Mouse (Mus musculus): ENCODE results near the gene Fars2. TPM values are rescaled to one million over a fixed set of nuclear protein-coding genes. Genes with fewer than 3 reads are reported as not detected.

Gene Fars2
- total and polyA plus RNA-seq, 2 experiments from 2014 or later = 30.3 to 30.6 TPM

GRCm38 (mm10) chr13:36383236-36383635 lies 266.0 kb downstream of the Fars2 start:
- ATAC-seq (ENCODE audit: low FRiP score) (no peak), DNase-seq (ENCODE audit: low spot score) (no peak)
- Histone ChIP-seq H3K27me3 (ENCODE audit: insufficient read depth, low read length) (no peaks in the 10 kb centered on the region), H3K4me3 (ENCODE audit: low read depth, low read length) (no peak overlapping the region), H3K27ac (ENCODE audit: low read depth, low read length) (no peak overlapping the region), H3K4me2 (ENCODE audit: low read depth, low read length, poor library complexity, severe bottlenecking) (no peak overlapping the region), H3K9me3 (ENCODE audit: low read length) (no peaks in the 10 kb centered on the region), H3K36me3 (ENCODE audit: insufficient read depth, low read length) (no peaks in the 10 kb centered on the region), H3K9ac (replicated peaks; ENCODE audit: low read length, poor library complexity, severe bottlenecking) (no peak overlapping the region), H3K4me1 (ENCODE audit: insufficient read depth, low read length) (no peaks in the 10 kb centered on the region)
- WGBS = 95% methylated on average over 2 of the region's 2 CpGs
- no peak for TF ChIP-seq CTCF (IDR thresholded peaks at IDR 0.05)

GRCm38 (mm10) chr13:36386074-36386473 lies 268.9 kb downstream of the Fars2 start:
- Histone ChIP-seq H3K9me3 (ENCODE audit: low read length) (no peaks in the 10 kb centered on the region), H3K4me1 (ENCODE audit: insufficient read depth, low read length) (no peaks in the 10 kb centered on the region), H3K4me2 (ENCODE audit: low read depth, low read length, poor library complexity, severe bottlenecking) (no peak overlapping the region), H3K4me3 (ENCODE audit: low read depth, low read length) (no peak overlapping the region), H3K27ac (ENCODE audit: low read depth, low read length) (no peak overlapping the region), H3K9ac (replicated peaks; ENCODE audit: low read length, poor library complexity, severe bottlenecking) (0 out of 2 replicates have a peak overlapping the region, but pooled peaks have one; percentile 19), H3K27me3 (ENCODE audit: insufficient read depth, low read length) (no peaks in the 10 kb centered on the region), H3K36me3 (ENCODE audit: insufficient read depth, low read length) (no peaks in the 10 kb centered on the region)
- no peak for ATAC-seq (ENCODE audit: low FRiP score)
- peak; percentile 36 for DNase-seq (ENCODE audit: low spot score)
- no peak for TF ChIP-seq CTCF (IDR thresholded peaks at IDR 0.05)
- 55% methylated on average over 5 of the region's 5 CpGs for WGBS

GRCm38 (mm10) chr13:36391936-36392335 lies 274.7 kb downstream of the Fars2 start:
- Histone ChIP-seq H3K27me3 (ENCODE audit: insufficient read depth, low read length) (no peaks in the 10 kb centered on the region), H3K4me3 (ENCODE audit: low read depth, low read length) (no peak overlapping the region), H3K4me1 (ENCODE audit: insufficient read depth, low read length) (no peaks in the 10 kb centered on the region), H3K36me3 (ENCODE audit: insufficient read depth, low read length) (no peaks in the 10 kb centered on the region), H3K27ac (ENCODE audit: low read depth, low read length) (no peak overlapping the region), H3K4me2 (ENCODE audit: low read depth, low read length, poor library complexity, severe bottlenecking) (no peak overlapping the region), H3K9ac (replicated peaks; ENCODE audit: low read length, poor library complexity, severe bottlenecking) (no peak overlapping the region), H3K9me3 (ENCODE audit: low read length) (no peaks in the 10 kb centered on the region)
- ATAC-seq (ENCODE audit: low FRiP score) = no peak
- DNase-seq (ENCODE audit: low spot score) = no peak
- 79% methylated on average over 7 of the region's 7 CpGs for WGBS
- no peak for TF ChIP-seq CTCF (IDR thresholded peaks at IDR 0.05)

GRCm38 (mm10) chr13:36392666-36393065 lies 275.5 kb downstream of the Fars2 start:
- Histone ChIP-seq H3K27ac (ENCODE audit: low read depth, low read length) (no peak overlapping the region), H3K4me2 (ENCODE audit: low read depth, low read length, poor library complexity, severe bottlenecking) (no peak overlapping the region), H3K9me3 (ENCODE audit: low read length) (no peaks in the 10 kb centered on the region), H3K4me3 (ENCODE audit: low read depth, low read length) (no peak overlapping the region), H3K36me3 (ENCODE audit: insufficient read depth, low read length) (no peaks in the 10 kb centered on the region), H3K9ac (replicated peaks; ENCODE audit: low read length, poor library complexity, severe bottlenecking) (no peak overlapping the region), H3K27me3 (ENCODE audit: insufficient read depth, low read length) (no peaks in the 10 kb centered on the region), H3K4me1 (ENCODE audit: insufficient read depth, low read length) (no peaks in the 10 kb centered on the region)
- 95% methylated on average over 4 of the region's 4 CpGs for WGBS
- TF ChIP-seq CTCF (IDR thresholded peaks at IDR 0.05) = no peak
- DNase-seq (ENCODE audit: low spot score) (no peak), ATAC-seq (ENCODE audit: low FRiP score) (no peak)

GRCm38 (mm10) chr13:36401011-36401410 lies 283.8 kb downstream of the Fars2 start:
- Histone ChIP-seq H3K9me3 (ENCODE audit: low read length) (no peaks in the 10 kb centered on the region), H3K4me3 (ENCODE audit: low read depth, low read length) (no peak overlapping the region), H3K9ac (replicated peaks; ENCODE audit: low read length, poor library complexity, severe bottlenecking) (no peak overlapping the region), H3K27ac (ENCODE audit: low read depth, low read length) (no peak overlapping the region), H3K36me3 (ENCODE audit: insufficient read depth, low read length) (no peaks in the 10 kb centered on the region), H3K4me1 (ENCODE audit: insufficient read depth, low read length) (no peaks in the 10 kb centered on the region), H3K4me2 (ENCODE audit: low read depth, low read length, poor library complexity, severe bottlenecking) (no peak overlapping the region), H3K27me3 (ENCODE audit: insufficient read depth, low read length) (no peaks in the 10 kb centered on the region)
- WGBS = 95% methylated on average over 2 of the region's 2 CpGs
- DNase-seq (ENCODE audit: low spot score) (no peak), ATAC-seq (ENCODE audit: low FRiP score) (no peak)
- no peak for TF ChIP-seq CTCF (IDR thresholded peaks at IDR 0.05)

- H3K36me3 ChIP-seq (ENCODE audit: insufficient read depth, low read length) = no peaks in the 10 kb centered on the region
- H3K27ac ChIP-seq (ENCODE audit: low read depth, low read length) = no peak overlapping the region
- TF ChIP-seq CTCF (IDR thresholded peaks at IDR 0.05) = no peak
- DNase-seq (ENCODE audit: low spot score) (no peak), ATAC-seq (ENCODE audit: low FRiP score) (no peak)
- no peaks in the 10 kb centered on the region for H3K4me1 ChIP-seq (ENCODE audit: insufficient read depth, low read length)
- H3K9ac ChIP-seq (replicated peaks; ENCODE audit: low read length, poor library complexity, severe bottlenecking) = no peak overlapping the region
- no peaks in the 10 kb centered on the region for H3K9me3 ChIP-seq (ENCODE audit: low read length)
- WGBS = 91% methylated on average over 1 of the region's 1 CpGs
- H3K27me3 ChIP-seq (ENCODE audit: insufficient read depth, low read length) = no peaks in the 10 kb centered on the region
- H3K4me3 ChIP-seq (ENCODE audit: low read depth, low read length) = no peak overlapping the region
- H3K4me2 ChIP-seq (ENCODE audit: low read depth, low read length, poor library complexity, severe bottlenecking) = no peak overlapping the region
Measured at GRCm38 (mm10) chr13:36413276-36413675, 296.1 kb downstream of the Fars2 start.

Data from midbrain, postnatal 0 days (tissue).